Mouse (Mus musculus): ENCODE results near the gene Orai3.

DNA sequence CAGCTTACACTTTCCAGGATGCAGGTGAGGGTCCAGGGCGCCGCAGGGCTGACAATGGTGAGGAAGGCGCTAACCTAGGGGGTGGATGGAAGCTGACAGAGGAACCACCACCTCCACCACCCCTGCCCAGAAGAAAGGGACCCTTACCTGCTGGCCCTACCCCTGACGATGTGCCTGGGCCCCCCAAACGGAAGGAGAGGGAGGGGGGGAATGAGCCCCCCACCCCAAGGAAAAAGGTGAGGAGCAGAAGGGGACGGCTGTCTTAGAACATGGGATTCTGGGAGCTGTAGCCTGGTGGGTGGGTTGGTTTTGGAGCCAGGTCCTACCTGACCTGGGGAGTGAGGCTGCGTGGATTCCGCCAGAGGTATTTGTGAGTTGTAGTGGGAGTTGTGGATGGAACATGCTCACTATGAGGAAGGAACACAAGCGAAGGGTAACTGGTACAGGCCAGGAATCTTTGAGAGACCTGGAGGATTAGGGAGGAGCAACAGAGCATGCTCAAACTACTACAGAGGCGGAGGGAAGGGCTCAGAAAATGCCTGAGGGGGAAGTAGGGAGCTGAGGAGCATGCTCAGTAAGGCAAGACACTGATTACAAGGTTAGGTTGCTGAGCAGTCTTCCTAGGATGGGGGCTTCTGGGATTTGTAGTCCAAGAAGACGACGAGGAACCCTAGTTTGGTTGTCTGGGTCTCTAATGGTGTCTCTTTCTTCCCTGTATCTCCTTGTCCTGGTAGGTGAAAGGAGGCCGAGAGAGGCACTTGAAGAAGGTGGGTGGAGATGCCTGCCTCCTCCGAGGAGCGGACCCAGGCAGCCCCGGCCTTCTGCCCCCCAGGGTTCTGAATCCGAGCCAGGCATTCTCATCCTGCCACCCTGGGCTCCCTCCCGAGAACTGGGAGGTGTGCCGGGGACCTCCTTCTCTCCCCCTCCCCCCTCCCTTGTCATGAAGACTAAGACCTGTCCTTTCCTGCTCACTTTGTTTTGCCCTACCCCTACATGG is 19.2 kb upstream of the Orai3 start:
- no peak for TF ChIP-seq CTCF (IDR thresholded peaks at IDR 0.05; ENCODE audit: extremely low read depth, insufficient read depth, insufficient read length, insufficient replicate concordance)
- TF ChIP-seq POLR2A (IDR thresholded peaks at IDR 0.05; ENCODE audit: low read depth, low read length): no peak
